Mouse (Mus musculus) 3T3-L1 (cell line): ENCODE measurements around the gene F2.

Source experiments
- DNase-seq: peaks from one replicate; pipeline ENCODE4 v3.0.0-alpha.2; 2015; ENCODE audit warnings: low read depth, low spot score

Gene F2

DNA sequence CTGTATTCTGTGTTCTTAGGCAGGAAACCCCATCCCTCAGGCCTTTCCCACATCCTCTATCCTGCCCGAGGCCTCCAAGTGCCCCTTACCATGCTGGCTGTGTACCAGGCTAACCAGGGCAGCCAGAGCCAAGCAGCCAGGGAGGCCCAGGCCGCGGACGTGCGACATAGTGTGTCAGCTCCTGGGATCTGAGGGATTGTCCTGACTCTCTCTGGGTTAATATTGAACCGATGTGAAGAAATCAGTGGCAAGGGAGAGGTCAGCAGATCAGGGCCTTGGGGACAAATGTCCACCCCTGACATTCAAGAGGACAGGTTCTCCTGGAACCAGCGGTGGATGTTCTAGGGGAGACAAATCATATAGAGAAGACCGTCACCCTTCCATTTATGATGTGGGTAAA, at the start of gene F2:
Gene F2, minus strand, starts transcription at position 186 of the 400 bp plus-strand sequence.
- no peak for DNase-seq

- DNase-seq = no peak
These were observed 47.7 kb upstream of the F2 start for GRCm38 (mm10) chr2:91683919-91684318.

- DNase-seq = peak; percentile 84
These were observed 46.6 kb upstream of the F2 start for GRCm38 (mm10) chr2:91682850-91683249.

DNA sequence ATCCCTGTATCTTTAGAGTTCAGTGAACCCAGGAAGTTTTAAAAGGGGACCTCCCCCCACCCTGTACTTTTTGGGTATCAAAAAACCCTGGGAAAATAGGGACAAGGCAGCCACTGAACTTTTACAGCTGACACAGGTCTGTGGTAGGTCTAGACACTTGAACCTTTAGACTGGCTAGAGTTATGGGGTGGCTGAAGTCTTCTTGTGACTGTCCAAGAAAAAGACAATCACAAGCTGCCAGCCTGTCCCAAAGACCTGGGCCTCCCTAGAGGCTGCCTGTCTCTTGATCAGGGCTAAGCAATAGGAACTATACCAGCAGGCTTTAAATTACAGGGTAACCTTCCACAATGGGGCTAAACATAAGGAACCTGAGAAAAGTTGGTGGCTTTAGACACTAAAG, 40.7 kb upstream of the F2 start:
- DNase-seq = no peak

- DNase-seq = no peak
These were observed 40.2 kb upstream of the F2 start for GRCm38 (mm10) chr2:91676420-91676819.

GRCm38 (mm10) chr2:91674895-91675294, 38.7 kb upstream of the F2 start:
- DNase-seq = no peak

- no peak for DNase-seq
These were observed 37.4 kb upstream of the F2 start for GRCm38 (mm10) chr2:91673587-91673986.

GRCm38 (mm10) chr2:91670038-91670437, 33.8 kb upstream of the F2 start:
- DNase-seq = no peak

DNA sequence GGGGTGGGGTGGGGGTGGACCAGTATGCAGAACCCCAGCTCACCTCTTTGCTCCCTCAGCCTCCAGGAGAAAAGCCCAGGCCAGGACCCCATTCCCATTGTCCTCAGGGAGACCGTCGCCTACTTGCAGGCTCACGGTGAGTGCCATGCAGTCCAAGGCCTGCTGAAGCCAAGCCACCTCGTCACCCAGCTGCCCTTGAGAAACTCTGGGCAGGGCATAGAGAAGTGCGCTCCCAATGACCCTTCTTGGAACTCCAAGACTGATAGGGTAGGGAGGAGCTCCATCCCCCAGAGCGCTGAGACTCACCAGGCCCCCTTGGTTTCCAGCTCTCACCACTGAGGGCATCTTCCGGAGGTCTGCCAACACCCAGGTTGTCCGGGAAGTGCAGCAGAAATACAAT, 33.1 kb upstream of the F2 start:
- no peak for DNase-seq

- DNase-seq = no peak
These were observed 31.5 kb upstream of the F2 start for GRCm38 (mm10) chr2:91667747-91668146.

DNA sequence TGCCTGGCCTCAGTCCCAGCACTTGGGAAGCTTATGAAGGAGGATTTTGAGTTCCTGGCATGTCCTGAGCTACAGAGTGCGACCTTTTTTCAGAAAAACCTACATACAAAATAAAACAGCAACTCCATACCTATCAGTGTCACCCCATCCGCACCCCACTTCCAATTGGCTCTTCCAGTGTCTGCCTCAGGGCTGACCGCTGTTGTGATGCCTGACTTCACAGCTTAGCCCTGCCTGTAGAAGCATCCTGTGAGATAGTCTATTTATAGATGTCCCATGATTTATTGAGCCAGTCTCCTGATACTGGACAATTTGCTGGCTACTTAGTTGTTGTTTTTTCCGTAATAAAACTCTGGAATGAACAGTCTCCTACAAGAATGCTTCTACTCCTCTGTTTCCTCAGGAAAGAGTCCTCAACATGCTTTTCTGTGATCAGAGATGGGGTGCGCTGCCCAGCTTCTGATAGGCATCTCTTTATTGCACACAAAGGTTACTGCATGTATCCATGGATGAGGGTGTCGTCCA, 30.2 kb upstream of the F2 start:
- DNase-seq = no peak

DNA sequence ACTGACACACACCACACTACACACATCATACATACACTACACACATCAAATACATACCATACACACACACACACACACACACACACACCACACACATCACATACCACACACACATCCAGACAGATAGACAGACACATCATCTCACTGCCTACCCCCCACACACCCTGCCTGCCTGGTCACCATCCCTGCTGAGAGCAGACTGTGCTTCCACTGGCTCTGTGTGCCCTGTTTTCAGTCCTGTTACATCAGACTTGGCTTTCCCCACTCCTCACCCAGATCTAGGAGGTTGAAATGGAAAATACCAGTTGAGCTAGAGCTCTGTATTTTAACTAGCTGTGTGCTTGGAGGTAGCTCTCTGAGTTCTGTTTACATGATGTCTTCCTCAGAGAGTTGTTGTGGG, 28.6 kb upstream of the F2 start:
- DNase-seq = peak; percentile 30

DNA sequence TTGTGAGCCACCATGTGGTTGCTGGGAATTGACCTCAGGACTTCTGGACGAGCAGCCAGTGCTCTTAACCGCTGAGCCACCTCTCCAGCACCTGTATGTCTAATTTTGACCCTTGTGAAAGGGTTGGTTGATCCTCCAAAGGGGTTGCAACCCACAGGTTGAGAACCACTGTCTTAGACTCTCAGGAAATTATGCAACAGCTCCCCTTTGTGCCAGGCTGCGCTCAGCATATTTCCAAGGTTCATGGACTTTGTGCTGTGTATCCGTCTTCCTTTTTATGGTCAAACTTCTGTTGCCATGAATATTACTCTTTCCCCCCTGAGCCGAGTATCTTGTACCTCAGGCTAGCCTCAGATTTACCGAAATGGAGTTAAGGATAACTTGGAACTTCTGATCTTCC, 24.8 kb upstream of the F2 start:
- DNase-seq = no peak

DNA sequence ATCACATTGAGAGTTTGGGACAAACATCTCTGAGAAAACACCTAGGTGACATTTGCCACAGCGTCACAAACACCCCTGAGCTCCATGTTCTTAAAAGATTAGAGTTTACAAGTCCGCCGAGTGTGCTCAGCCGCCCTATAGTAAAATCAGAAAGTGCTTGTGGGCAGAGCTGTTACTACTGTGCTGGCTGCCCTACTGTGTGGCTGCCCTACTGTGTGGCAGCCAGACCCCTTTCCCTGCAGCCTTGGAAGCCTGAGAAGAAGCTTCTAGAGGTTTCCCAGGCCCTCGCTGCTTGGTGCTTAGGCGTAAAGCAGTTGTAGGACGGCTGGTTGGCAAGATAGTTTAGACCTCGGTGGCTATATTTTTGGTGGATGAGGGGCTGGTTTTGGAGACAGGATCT, 23.4 kb upstream of the F2 start:
- DNase-seq = no peak

DNA sequence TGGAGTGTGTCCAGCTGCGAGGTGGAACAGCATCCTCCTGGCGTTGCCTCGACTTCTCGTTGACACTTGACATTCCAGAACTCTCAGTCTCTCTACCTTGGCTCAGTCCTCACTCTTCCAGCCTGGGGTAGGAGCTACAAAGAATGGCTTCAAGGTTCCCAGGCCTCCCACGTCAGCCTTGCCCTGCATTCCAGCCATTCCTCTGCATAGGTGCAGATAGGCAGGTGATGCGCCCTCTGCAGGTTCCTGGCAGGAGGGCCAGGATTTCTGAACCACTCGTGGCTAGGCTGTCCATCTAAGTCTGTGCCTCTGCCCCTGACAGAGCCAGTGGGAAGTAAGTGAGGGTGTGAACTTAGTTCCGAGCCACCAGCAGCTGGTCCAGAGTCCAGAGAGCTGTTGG, 20.6 kb upstream of the F2 start:
- no peak for DNase-seq

DNA sequence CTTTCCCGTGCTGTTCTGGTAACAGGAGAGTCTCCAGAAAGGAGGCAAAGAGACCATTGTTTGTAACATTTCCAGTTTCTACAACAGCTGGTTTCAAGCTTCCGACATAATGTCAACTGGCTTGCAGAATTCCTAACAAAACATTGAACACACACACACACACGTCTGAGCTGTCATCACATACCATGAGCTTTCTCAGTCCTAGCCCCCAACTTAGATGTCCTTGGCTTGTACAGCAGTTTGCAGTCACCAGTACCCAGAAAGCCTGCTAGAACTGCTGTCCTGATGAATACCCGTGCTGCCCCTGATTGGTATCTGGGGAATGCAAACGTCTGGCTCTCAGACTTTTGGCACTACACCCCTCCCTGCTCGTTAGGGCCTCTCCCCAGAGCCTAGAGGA, 19.6 kb upstream of the F2 start:
- no peak for DNase-seq

GRCm38 (mm10) chr2:91655388-91655787, 19.2 kb upstream of the F2 start:
- no peak for DNase-seq

DNA sequence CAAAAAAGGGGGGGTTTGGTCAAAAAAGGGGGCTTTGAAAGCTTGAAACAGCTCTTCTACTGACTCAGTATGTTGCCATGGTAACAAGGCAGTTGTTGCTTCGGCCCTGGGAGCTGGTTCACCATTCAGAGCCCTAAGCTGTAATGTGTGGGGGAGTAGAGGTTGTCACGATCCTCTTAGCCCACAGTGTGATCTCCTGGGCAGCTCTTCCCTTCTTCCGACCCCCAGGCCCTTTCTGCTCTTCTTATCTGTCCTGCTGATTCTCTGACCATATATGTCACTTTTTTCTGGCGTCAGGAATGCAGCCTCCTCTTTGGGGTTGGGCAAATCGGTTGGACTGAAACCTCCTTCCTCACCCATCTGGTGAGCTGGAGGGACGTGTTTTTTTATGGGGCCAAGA, 16.6 kb upstream of the F2 start:
- DNase-seq = peak; percentile 32

GRCm38 (mm10) chr2:91651458-91652258, 15.4 kb upstream of the F2 start:
- no peak for DNase-seq

- no peak for DNase-seq
These were observed 14.3 kb upstream of the F2 start for GRCm38 (mm10) chr2:91650360-91650995.

DNA sequence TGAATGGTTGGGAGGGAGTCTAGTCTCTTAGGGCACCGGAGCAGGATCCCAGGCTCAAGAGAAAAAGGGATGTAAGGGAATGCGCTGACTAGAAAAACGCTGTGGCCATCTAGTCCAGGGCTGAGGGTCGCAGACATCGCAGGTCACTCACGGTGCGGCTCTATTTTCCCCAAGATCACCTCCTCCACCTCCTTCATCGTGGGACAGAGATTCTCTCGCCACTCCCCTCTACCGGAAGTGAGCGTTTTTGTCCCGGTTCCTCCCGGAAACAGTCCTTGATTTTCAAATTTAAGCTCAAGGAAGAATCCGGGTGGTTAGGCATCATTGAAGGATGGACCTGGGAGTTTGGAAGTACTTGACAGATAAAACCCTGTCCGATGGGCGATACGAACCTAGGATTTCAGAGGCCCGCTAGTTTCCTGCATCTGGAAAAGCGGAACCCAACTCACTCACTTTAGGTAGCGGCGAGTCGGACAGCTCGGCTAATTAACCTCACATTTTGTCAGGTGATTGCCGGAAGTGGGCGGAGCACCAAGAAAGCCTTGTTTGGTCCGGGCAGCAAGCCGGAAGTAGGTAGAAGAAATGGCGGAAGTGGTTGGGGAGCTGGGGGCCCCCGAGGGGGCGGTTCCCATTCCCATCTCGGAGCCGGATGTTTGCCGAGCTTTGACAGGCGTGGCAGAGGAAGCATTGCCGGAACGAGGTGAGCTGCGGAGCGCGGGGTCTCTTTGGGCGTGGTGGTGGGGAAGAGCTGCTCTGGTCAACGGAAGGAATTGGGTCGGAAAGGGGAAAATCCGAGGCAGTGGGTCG, 13.5 kb upstream of the F2 start, which contains the start of the genes Zfp408 and Arhgap1:
Gene Zfp408, minus strand, starts transcription at position 239 of the 807 bp plus-strand sequence.
Gene Arhgap1, plus strand, starts transcription at position 308 of the 807 bp plus-strand sequence.
- peak; percentile 100 for DNase-seq

DNA sequence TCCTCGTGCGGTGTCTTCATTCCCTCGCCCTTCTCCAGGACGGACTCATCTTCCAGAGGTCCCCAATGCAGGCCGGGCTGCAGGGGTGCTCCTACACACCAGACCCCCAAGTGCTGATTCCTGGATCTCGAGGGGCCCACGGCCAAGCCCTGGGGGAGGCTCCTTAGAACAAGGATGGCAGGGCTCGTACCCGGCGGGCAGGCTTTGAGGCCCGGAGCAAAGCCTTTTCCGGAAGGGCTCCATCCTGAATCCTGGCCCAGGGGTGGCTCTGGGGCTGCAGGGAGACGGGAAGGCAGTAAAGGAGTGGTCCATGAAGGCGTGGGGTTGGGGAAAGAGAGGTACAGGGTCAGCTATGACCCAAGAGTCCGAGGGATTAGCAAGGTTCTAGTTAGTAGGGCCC, 12.9 kb upstream of the F2 start:
- DNase-seq = no peak
